Mouse (Mus musculus) erythroblast, embryonic 14.5 days (primary cell): ENCODE results near the gene Naaa. TPM values are rescaled to one million over a fixed set of nuclear protein-coding genes. Genes with fewer than 3 reads are reported as not detected.

ENCODE experiments used
- H3K27me3 ChIP-seq: 2 replicates; pipeline ENCODE4 v1.6.1; 2012; ENCODE audit warnings: inconsistent platforms; ENCODE audit not compliant: control insufficient read depth
- H3K36me3 ChIP-seq: 2 replicates; pipeline ENCODE4 v1.6.1; 2012; ENCODE audit warnings: mild to moderate bottlenecking, inconsistent platforms; ENCODE audit not compliant: control insufficient read depth
- H3K4me1 ChIP-seq: 2 replicates; pipeline ENCODE4 v1.6.1; 2012; ENCODE audit warnings: inconsistent platforms; ENCODE audit not compliant: control insufficient read depth
- H3K4me3 ChIP-seq: replicated peaks from 2 replicates; pipeline ENCODE3; 2012; ENCODE audit warnings: moderate library complexity, mild to moderate bottlenecking, inconsistent platforms
- H3K9me3 ChIP-seq: 2 replicates; pipeline ENCODE4 v1.6.1; 2012; ENCODE audit warnings: low read length, inconsistent platforms, mixed read lengths; ENCODE audit not compliant: control insufficient read depth
- GATA1 ChIP-seq: IDR thresholded peaks from 2 replicates; pipeline ENCODE4 v1.6.1; 2012; ENCODE audit warnings: low read length, inconsistent platforms, mixed read lengths
- TAL1 ChIP-seq: IDR thresholded peaks from 3 replicates; pipeline ENCODE4 v1.6.1; 2012; ENCODE audit warnings: low read length, inconsistent platforms, mixed read lengths
- polyA plus RNA-seq: library from polyadenylated mRNA; stranded (reverse); fragments of >175 nt; gene quantifications from 2 replicates; pipeline ENCODE4 v1.2.3, GENCODE M21; 2012

The Naaa gene
- polyA plus RNA-seq, 1 experiment = 0.08 TPM

DNA sequence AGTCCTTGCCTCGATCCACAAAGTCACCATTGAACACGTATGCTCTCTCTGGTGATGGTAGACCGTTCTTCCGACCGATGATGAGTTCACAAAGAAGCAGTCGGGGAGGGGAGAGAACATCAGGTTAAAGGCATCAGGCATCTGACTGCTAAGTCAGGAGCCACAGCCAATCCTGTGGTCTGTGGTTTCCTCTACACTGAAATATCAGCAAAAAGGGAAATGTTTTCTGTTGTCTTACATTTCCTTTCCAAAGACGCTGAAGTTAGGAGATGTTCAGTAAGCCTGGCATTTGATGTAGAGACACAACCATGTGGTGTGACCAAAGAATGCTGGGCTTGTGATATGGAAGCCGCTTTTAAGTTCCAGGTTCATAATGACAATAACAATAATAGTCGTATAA is 32.5 kb downstream of the Naaa start:
- no peaks in the 10 kb centered on the region for H3K36me3 ChIP-seq
- H3K4me3 ChIP-seq = no peak overlapping the region
- TF ChIP-seq GATA1 (no peak), TAL1 (no peak)
- peaks cover 10% of the 10 kb centered on the region for H3K27me3 ChIP-seq
- H3K9me3 ChIP-seq = peaks cover 5% of the 10 kb centered on the region; the same call in 1 of the 2 replicates
- H3K4me1 ChIP-seq = no peaks in the 10 kb centered on the region

DNA sequence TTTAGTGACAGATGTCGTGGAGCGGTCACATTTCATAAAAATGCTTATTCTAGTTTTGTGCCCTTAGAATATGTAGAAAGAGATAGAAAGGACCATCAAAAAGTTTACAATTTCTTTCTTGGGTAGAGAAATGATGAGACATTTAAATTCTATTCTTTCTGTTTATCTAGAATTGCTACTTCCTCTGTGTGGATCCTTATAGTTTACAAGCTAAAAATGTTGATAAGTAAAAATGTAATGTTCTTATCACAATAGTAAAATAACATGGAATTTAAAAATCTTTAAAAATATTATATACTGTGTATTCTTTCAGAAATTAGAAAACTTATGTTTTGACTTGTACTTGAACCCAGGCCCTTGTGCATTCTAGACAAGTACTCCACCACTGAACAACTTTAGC is 33.1 kb downstream of the Naaa start:
- no peaks in the 10 kb centered on the region for H3K4me1 ChIP-seq
- peaks cover 10% of the 10 kb centered on the region for H3K27me3 ChIP-seq
- peaks cover 2% of the 10 kb centered on the region; the same call in 1 of the 2 replicates for H3K9me3 ChIP-seq
- H3K36me3 ChIP-seq = no peaks in the 10 kb centered on the region
- no peak for TF ChIP-seq TAL1
- no peak for TF ChIP-seq GATA1
- H3K4me3 ChIP-seq = no peak overlapping the region

DNA sequence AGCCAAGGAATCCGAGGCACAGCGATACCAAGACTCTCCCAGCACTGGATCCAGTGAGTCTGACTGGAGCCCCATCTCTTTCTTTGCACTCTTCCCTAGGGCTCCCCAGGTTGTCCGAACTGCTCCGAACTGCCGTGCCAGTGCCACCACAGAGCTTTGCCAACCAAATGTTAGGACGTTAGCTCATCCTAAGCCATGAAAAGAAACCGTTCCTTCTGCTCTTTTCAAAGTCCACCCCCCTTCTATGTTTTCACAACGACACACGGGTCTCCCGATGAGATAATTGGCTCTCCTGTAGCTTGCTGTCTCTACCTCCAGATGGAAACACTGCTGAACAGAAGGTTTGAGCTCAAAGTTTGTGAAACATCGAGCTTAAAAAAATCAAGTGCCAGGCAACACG is 37.2 kb downstream of the Naaa start:
- H3K27me3 ChIP-seq = peaks cover 8% of the 10 kb centered on the region
- TF ChIP-seq GATA1 (no peak), TAL1 (no peak)
- H3K9me3 ChIP-seq = no peaks in the 10 kb centered on the region; the same call in 1 of the 2 replicates
- no peak overlapping the region for H3K4me3 ChIP-seq
- no peaks in the 10 kb centered on the region for H3K4me1 ChIP-seq
- no peaks in the 10 kb centered on the region for H3K36me3 ChIP-seq

DNA sequence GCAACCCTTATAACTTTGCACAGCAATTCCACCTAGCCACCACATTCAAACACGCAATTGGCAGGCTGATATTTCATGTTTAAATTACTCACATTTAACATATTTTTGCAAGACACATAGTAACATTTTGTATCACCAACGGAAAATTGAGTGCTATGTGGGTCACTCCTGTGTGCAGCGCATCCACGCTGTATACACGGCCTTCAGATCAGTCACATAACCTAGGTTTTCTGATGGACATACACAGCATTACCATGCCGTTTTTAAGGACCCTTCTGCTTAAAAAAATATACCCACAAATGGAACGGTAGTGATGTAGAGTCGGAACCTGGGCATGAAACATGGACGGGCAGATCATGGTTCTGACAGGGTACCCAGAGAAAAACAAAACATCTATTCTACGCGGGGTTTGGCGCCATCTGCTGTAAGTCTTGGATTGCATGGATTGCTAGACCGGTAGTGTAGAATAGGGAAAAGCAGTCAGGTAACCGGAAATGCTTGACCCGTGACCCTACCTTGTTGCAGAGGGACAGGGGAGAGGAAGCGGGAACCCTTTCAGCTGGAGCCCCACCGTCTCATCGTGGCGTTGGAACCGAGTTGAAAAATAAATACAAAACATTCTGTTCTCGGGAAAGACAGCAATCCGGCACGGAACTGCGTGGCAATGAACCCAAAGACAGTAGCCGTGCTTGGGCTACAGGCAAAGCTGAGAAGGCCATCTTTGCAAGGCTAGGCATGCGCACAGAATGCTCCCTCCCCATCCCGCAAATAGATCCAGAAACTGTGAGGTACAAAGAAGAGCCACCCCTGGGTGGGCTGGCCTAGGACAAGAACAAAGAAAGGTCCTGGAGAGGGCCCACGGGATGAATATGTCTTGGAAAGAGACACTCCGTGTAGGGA is 38.4 kb downstream of the Naaa start:
- H3K4me3 ChIP-seq = no peak overlapping the region
- TF ChIP-seq TAL1 (no peak), GATA1 (no peak)
- no peaks in the 10 kb centered on the region for H3K4me1 ChIP-seq
- H3K36me3 ChIP-seq = no peaks in the 10 kb centered on the region
- peaks cover 3% of the 10 kb centered on the region; the same call in 1 of the 2 replicates for H3K27me3 ChIP-seq
- no peaks in the 10 kb centered on the region; the same call in 1 of the 2 replicates for H3K9me3 ChIP-seq

DNA sequence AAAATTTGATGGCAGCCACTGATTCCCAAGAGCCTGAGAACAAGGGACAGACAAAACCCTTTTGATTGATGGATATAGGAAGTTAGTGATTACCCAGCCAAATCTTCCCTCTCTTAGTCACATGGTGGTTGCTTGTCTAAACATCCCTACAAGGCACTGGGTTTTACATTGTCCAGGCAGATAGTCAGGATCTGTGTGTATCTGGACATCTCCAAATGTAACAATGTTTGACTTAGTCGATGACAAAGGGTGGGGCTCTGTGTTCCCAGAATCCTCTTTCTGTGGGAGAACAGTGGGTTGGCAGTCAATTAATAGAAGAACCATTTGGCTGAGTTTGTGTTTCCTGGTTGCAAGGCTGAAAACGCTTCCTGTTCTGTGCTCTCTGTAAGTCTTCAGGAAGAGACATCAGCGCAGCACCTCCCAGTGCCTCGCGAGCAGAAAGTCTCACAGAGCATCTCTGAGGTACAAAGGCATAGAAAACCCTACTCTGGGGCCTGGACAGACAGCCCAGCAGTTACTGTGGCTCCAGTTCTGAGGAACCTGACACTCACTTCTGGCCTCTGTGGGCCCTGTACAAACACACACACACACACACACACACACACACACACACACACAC is 42.9 kb downstream of the Naaa start:
- H3K27me3 ChIP-seq = peaks cover 7% of the 10 kb centered on the region
- H3K4me3 ChIP-seq = no peak overlapping the region
- no peaks in the 10 kb centered on the region for H3K36me3 ChIP-seq
- no peaks in the 10 kb centered on the region for H3K9me3 ChIP-seq
- TF ChIP-seq GATA1 (no peak), TAL1 (no peak)
- no peaks in the 10 kb centered on the region for H3K4me1 ChIP-seq

DNA sequence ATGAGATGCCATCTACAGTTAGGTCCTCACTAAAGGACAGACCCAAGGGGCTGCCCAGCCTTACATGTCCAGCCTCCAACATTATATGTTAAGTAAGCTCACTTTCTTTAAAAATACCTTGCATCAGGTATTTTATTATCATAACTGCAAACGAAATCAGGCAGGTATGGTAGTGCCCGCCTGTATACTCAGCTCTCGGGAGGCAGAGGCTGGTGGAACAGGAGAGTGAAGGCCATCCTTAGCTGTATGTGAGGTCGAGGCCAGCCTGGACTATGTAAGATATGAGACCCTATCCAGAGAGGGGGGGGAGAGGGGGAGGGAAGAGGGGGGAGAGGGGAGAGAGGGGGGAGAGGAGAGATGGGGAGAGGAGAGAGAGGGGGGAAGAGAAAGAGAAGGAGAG is 44.6 kb downstream of the Naaa start:
- Histone ChIP-seq H3K36me3 (no peaks in the 10 kb centered on the region), H3K27me3 (peaks cover 10% of the 10 kb centered on the region), H3K4me3 (no peak overlapping the region), H3K9me3 (no peaks in the 10 kb centered on the region), H3K4me1 (no peaks in the 10 kb centered on the region)
- TF ChIP-seq GATA1 = no peak
- no peak for TF ChIP-seq TAL1

DNA sequence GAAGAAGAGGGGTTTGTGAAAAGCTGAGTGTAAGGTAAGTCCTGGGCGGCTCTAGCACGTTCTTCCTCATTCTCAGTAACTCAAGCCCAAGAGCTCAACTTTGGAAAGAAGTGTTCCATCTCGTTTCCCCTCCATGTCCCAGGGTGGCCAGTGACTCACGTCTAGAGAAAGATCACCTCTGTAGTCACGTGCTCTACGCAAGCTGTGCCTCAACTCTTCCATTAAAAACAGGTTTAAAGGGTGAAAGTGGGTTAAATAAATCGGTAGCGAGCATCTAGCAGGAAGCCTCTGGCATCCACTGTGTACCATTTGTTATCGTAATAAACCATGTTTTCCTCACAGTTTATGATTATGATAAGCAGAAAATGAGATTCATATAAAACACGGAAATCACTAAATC is 46.1 kb downstream of the Naaa start:
- Histone ChIP-seq H3K36me3 (no peaks in the 10 kb centered on the region), H3K4me3 (no peak overlapping the region), H3K27me3 (peaks cover 10% of the 10 kb centered on the region), H3K9me3 (no peaks in the 10 kb centered on the region), H3K4me1 (no peaks in the 10 kb centered on the region)
- TF ChIP-seq TAL1 (no peak), GATA1 (no peak)

DNA sequence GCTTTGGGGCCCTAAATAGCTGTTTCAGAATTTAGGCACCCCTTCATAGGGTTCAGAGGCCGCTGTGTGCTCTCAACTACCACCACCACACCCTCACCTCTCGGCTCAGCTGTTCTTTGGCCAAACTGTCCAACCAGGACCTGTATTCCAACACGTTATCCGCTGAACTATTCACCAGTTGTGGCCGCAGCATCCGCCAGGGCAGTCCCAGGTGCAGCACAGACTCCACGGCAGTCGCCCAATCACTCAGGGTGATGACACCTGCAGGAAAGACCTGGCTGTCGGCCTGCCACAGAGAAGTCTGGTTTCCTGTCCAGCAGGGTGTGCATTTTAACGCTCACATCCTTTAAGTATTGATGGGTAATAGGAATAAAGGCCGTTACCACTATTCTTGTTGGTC is 47.7 kb downstream of the Naaa start:
- TF ChIP-seq TAL1 (no peak), GATA1 (no peak)
- H3K4me3 ChIP-seq = no peak overlapping the region

DNA sequence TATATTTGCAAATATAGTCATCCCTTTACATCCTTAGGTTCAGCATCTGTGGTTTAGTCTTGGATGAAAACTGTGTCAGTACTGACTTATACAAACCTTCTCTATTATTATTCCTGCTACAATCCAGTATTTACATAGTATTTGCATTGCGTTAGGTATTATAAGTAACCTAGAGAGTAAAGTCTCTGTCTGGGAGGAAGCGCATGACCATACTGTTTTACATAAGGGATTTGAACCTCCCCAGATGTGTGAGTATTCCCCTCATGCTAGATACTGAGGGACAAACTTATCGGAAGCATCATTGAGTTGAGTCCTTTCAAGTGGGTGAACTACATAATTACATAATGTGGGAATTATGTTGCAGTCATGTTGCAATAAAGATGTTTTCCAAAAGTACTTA is 48.5 kb downstream of the Naaa start:
- TF ChIP-seq TAL1 (no peak), GATA1 (no peak)
- Histone ChIP-seq H3K9me3 (no peaks in the 10 kb centered on the region), H3K4me3 (no peak overlapping the region), H3K27me3 (peaks cover 7% of the 10 kb centered on the region), H3K36me3 (no peaks in the 10 kb centered on the region), H3K4me1 (no peaks in the 10 kb centered on the region)

More for the DNA sequence above, 47.7 kb downstream of the Naaa start:
- H3K36me3 ChIP-seq = no peaks in the 10 kb centered on the region
- no peaks in the 10 kb centered on the region for H3K4me1 ChIP-seq
- no peaks in the 10 kb centered on the region for H3K9me3 ChIP-seq
- peaks cover 7% of the 10 kb centered on the region for H3K27me3 ChIP-seq

DNA sequence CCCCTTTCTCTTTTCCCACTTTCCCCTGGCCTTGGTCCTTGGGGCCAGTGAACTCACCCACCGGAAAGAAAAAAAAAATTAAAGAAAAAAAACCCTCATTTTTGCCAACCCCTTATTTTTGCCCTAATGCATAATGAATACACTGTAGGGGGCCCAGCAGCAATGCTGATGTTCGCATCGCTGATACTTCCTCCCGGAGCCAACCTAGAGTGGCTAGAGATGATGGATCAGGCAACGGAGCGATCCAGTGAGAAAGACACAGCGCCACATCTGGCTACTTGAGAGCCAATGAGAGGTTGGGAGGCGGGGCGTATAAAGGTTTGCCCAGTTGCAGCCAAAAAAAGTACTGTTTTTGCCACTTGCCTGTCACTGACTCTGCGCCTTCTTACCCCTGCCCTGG is 49.2 kb downstream of the Naaa start:
- Histone ChIP-seq H3K36me3 (no peaks in the 10 kb centered on the region), H3K4me1 (no peaks in the 10 kb centered on the region), H3K9me3 (no peaks in the 10 kb centered on the region), H3K4me3 (no peak overlapping the region), H3K27me3 (peaks cover 7% of the 10 kb centered on the region)
- TF ChIP-seq TAL1 (no peak), GATA1 (no peak)
